Mouse (Mus musculus): ENCODE data around the gene Gm5773. TPM values are rescaled to one million over a fixed set of nuclear protein-coding genes. Genes with fewer than 3 reads are reported as not detected.

The Gm5773 gene
- polyA plus RNA-seq (2015; fragmentation: Nextera tagmentation; extraction: Ambion mirVana): not detected in 2 replicates

DNA sequence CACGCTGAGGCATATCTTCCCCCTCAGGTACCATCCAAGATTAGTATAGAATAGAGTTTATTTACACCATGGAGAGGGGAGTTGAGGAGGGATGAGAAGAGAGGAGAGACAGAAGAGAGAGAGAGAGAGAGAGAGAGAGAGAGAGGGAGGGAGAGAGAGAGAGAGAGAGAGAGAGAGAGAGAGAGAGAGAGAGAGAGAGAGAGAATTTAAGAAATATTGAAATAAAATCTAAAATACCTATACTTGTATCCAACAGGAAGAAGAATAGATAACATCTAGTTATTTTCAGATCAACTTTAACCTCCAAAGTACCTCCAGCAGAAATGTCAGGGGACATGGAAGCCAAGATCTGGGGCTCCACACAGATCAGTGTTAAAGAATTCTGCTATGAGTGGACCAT is at the start of gene Gm5773:
TSS of gene Gm5773 (plus strand) at position 301 of the 400 bp plus-strand sequence.

DNA sequence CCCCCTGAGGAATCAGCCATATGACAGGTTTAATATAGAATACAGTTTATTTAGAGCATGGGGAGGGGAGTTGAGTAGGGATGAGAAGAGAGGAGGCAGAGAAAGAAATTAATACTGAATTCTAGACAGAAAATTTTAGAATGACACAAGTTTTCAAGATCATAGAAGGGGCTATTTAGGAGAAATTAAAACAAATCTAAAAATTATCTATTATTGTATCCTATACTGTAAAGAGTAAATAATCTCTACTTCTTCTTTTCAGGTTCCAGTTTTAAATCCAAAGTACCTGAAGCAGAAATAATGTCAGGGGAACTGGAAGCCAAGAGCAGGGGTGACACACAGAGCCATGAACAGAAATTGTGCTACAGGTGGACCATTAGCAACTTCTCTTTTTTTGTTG is 23.3 kb downstream of the Gm5773 start, which contains the start of gene Tdpoz4:
TSS of gene Tdpoz4 (plus strand) at position 301 of the 400 bp plus-strand sequence.

Other genes starting within 250 kb of the Gm5773 start
- gene S100a10, start 217.9 kb upstream of the Gm5773 start, polyA plus RNA-seq (2015; fragmentation: Nextera tagmentation; extraction: Ambion mirVana): 585 and 1,081 TPM in 2 replicates
- not detected in 2 replicates for gene Tdpoz2, start 120.3 kb upstream of the Gm5773 start, polyA plus RNA-seq (2015; fragmentation: Nextera tagmentation; extraction: Ambion mirVana)
- not detected in 2 replicates for gene Tdpoz1, start 96.7 kb upstream of the Gm5773 start, polyA plus RNA-seq (2015; fragmentation: Nextera tagmentation; extraction: Ambion mirVana)
- not detected in 2 replicates for gene Gm37596, start 79.9 kb upstream of the Gm5773 start, polyA plus RNA-seq (2015; fragmentation: Nextera tagmentation; extraction: Ambion mirVana)
- gene Tdpoz4, start 23.4 kb downstream of the Gm5773 start, polyA plus RNA-seq (2015; fragmentation: Nextera tagmentation; extraction: Ambion mirVana): not detected in 2 replicates
- gene Tdpoz3, start 53.0 kb downstream of the Gm5773 start, polyA plus RNA-seq (2015; fragmentation: Nextera tagmentation; extraction: Ambion mirVana): not detected in 2 replicates
- not detected in 2 replicates for gene Gm9117, start 170.5 kb downstream of the Gm5773 start, polyA plus RNA-seq (2015; fragmentation: Nextera tagmentation; extraction: Ambion mirVana)
- gene Tdpoz5, start 188.3 kb downstream of the Gm5773 start, polyA plus RNA-seq (2015; fragmentation: Nextera tagmentation; extraction: Ambion mirVana): not detected in 2 replicates

All from adrenal gland, postnatal 0 days (tissue).